Mouse (Mus musculus): ENCODE data around the gene Ppp4r2.

Ppp4r2 gene

GRCm38 (mm10) chr6:100833355-100833754 is at the start of gene Ppp4r2:
Gene Ppp4r2 (plus strand): TSS chr6:100833622.
- peak; percentile 91 for DNase-seq (ENCODE audit: low spot score)

- no peak for DNase-seq (ENCODE audit: low spot score)
These were observed 45.7 kb upstream of the Ppp4r2 start for GRCm38 (mm10) chr6:100787726-100788125.

GRCm38 (mm10) chr6:100789161-100789560 is 44.3 kb upstream of the Ppp4r2 start:
- DNase-seq (ENCODE audit: low spot score), result no peak

GRCm38 (mm10) chr6:100792055-100792659 is 41.3 kb upstream of the Ppp4r2 start:
- DNase-seq (ENCODE audit: low spot score), result no peak

GRCm38 (mm10) chr6:100792973-100793769 is 40.3 kb upstream of the Ppp4r2 start:
- DNase-seq (ENCODE audit: low spot score), result no peak

GRCm38 (mm10) chr6:100795797-100796196 is 37.6 kb upstream of the Ppp4r2 start:
- DNase-seq (ENCODE audit: low spot score), result peak; percentile 77

GRCm38 (mm10) chr6:100799290-100799689 is 34.1 kb upstream of the Ppp4r2 start:
- no peak for DNase-seq (ENCODE audit: low spot score)

GRCm38 (mm10) chr6:100799766-100800165 is 33.7 kb upstream of the Ppp4r2 start:
- no peak for DNase-seq (ENCODE audit: low spot score)

GRCm38 (mm10) chr6:100800497-100800955 is 32.9 kb upstream of the Ppp4r2 start:
- DNase-seq (ENCODE audit: low spot score), result peak; percentile 73

GRCm38 (mm10) chr6:100802381-100803083 is 30.9 kb upstream of the Ppp4r2 start:
- peak; percentile 14 for DNase-seq (ENCODE audit: low spot score)

GRCm38 (mm10) chr6:100803250-100803649 is 30.2 kb upstream of the Ppp4r2 start:
- DNase-seq (ENCODE audit: low spot score), result no peak

- no peak for DNase-seq (ENCODE audit: low spot score)
These were observed 26.2 kb upstream of the Ppp4r2 start for GRCm38 (mm10) chr6:100807187-100807586.

GRCm38 (mm10) chr6:100807746-100808145 is 25.7 kb upstream of the Ppp4r2 start:
- no peak for DNase-seq (ENCODE audit: low spot score)

GRCm38 (mm10) chr6:100808221-100808778 is 25.1 kb upstream of the Ppp4r2 start:
- DNase-seq (ENCODE audit: low spot score), result no peak

GRCm38 (mm10) chr6:100810117-100810516 is 23.3 kb upstream of the Ppp4r2 start:
- DNase-seq (ENCODE audit: low spot score), result no peak

GRCm38 (mm10) chr6:100811731-100812130 is 21.7 kb upstream of the Ppp4r2 start:
- no peak for DNase-seq (ENCODE audit: low spot score)

- no peak for DNase-seq (ENCODE audit: low spot score)
These were observed 12.1 kb upstream of the Ppp4r2 start for GRCm38 (mm10) chr6:100821367-100821766.

- no peak for DNase-seq (ENCODE audit: low spot score)
These were observed 10.1 kb upstream of the Ppp4r2 start for GRCm38 (mm10) chr6:100823356-100823755.

- DNase-seq (ENCODE audit: low spot score), result no peak
These were observed 8.9 kb upstream of the Ppp4r2 start for GRCm38 (mm10) chr6:100824381-100824965.

GRCm38 (mm10) chr6:100826046-100826445 is 7.4 kb upstream of the Ppp4r2 start:
- DNase-seq (ENCODE audit: low spot score), result peak; percentile 55

- DNase-seq (ENCODE audit: low spot score), result no peak
These were observed 4.9 kb upstream of the Ppp4r2 start for GRCm38 (mm10) chr6:100828565-100828964.

GRCm38 (mm10) chr6:100829770-100830169 is 3.7 kb upstream of the Ppp4r2 start:
- no peak for DNase-seq (ENCODE audit: low spot score)

Data from urinary bladder, postnatal 14 days (tissue).